Mouse (Mus musculus) CD4-positive helper T cell, adult 2 months (primary cell): ENCODE data around the gene Slc25a54.

Experiments
- DNase-seq: peaks from one replicate; pipeline ENCODE4 v3.0.0-alpha.2; 2012; ENCODE audit warnings: low read depth, missing footprints, low spot score

The Slc25a54 gene

DNA sequence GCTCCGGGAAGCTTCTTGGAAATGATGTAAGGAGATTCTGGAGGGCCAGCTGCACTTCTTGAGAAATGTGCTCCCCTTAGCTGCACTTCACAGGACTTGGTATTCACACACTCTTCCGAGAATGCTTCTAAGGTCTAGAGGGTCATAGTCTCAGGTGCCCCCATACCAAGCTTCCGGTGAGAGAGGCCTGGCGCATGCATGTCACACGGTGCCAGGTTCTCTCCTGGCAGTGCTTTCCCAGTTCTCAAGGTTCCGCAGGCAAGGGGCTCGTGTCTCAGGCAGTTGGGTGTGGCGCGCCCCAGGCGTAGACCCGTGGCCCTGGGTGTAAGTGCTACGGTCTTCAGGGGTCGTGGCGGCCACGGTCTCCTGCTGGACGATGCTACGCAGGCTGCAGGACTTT is at the start of gene Slc25a54:
TSS of gene Slc25a54 (plus strand) at position 301 of the 400 bp plus-strand sequence.
- DNase-seq: no peak

DNA sequence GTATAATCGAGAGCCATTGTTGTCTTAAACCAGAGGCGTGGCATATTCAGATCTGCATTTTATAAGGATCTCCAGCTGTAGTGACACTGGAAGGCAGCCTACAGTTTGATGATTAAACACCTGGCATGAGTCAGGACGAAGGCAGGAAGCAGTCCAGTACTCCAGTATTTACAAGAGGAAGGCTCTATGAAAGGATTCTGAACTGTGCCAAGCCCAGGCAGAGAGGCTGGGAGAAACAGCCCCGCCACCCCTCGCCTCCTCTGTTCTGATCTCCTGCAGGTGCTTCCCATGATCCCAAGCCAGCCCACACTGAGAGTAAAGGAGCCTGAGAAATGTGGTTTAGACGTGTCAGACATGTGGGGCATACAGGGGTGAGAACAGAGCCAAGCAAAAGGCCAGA is 49.5 kb upstream of the Slc25a54 start:
- DNase-seq: no peak

DNA sequence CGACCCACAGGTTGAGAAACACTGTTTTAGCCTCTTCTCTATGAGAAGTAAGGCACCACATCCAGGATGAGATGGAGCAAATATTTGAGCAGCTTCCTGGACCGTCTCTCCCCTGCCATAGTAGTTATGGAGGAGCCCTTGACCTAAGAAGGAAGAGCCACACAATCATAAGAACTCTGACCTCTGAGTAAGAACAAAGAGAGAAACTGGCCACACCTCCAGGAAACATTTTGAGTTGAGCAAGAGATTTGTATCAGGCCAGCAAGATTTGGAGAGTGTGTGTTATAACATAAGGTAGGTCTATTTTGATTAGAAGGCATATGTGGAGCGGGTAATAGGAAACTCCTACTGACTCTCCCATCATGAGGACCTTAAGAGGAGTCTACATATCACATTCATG is 48.6 kb upstream of the Slc25a54 start:
- DNase-seq: no peak

DNA sequence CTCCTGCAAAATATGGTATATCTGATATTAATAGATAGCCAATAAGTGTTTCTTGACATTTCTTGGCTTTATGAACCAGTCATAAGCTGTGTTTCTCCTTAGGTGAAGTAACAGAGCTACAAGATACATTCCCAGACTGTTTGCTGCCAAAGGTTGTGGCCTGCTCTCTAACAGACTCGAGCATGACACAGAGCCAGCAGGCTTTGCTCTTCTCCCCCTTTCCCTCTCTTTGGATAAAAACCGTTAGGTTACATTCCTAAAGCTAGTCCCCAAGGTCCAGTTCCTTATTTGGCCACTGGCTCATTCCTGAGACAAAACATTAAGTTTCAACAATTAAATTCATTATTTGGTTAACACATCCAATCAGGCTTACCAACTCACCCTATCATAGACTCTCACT is 48.0 kb upstream of the Slc25a54 start:
- DNase-seq: no peak

DNA sequence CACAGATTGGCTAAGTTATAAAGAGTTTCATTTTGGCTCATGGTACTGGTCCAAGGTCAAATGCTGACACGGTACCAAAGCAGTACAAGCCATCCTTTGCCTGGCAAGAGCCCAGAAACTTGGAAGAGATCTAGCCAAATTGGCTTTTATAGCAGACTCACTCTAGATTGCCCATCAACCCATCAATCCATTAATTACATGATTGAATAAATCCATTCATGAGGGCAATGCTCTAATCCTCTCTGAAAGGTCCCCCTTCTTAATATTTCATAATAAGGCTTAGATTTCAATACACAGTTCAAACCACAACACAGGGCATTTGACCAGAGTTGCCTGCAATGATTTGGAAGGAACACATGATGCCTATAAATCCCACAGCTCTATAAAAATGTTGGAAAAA is 45.9 kb upstream of the Slc25a54 start:
- no peak for DNase-seq

DNA sequence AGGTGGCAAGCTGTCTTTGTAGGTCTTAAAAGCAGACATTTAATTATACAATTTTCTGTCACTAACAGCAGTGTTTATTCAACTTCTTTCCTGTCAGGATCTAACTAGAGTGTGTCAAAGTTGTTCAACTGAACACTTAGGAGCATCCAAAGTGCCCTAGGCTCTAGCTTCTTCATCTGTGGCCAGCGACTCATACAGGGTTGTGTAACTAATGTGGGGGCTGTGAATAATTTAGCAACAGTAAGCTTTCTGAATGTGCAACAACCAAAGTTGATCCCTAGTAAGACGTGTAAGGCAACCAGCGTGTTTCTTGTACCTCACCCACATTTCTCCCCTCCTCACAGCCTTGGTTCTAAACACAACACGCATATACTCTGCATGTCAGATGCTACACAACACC is 39.4 kb upstream of the Slc25a54 start:
- no peak for DNase-seq

DNA sequence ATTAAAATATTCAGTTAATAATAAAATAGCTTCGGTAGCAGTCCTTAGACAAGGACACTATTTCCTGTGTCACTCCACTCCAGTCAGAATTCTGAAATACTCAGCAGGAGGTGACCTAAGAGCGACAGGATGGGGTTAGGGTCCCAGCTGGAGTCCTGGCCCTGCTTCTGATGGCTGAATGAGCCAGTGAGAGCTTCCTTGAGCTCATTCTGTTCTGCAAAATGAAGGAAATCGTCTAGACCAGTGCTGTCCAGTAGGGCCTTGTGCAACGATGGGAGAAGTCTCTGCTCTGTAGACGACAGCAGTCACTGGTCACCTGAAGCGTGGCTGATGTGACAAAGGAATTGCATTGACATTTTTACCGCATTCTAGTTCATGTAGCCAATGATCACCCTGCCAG is 36.9 kb upstream of the Slc25a54 start:
- DNase-seq: no peak

DNA sequence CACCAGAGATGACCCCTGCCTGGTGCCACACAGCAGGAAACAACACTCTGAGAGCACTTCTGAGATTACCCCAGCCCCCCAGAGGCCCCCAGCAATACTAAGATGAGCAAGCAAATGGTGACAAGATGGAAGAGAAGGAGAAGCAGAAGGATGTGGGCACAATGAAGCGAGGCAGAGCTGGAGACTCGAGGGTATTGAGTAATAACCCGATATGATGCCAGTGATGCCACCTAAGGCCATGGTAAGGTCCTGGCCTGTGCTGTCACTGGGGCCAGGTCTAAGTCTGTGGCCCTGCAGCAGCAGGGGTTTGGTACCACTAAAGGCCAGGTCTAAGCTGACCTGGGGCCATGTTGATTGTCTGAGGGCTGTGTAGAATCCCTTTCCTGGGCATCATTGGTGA is 33.8 kb upstream of the Slc25a54 start:
- no peak for DNase-seq

DNA sequence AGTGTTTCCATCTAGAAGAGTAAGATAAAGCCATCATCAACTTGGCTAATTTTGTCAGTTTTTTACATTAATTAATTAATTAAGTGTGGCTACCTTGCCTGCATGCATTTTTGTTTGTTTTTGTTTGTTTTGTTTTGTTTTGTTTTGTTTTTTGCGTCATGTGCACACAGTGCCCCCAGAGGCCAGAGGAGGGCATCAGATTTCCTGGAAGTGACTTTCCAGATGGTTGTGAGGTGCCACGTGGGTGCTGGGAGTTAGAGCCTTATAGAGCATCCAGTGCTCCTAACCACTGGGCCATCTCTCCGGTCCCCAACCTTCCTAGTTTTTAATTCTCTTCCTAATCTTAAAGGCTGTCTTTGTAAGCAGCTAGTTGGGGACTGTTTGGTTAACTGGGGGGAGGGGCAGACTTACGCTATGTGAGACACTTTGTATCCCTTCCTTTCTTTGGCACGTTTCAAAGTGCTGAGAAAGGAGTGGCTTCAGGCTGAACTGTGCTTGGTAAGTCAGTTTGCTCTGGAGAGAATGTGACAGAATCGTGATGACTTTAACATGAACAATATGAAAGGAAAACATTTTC is 32.5 kb upstream of the Slc25a54 start:
- DNase-seq: no peak

DNA sequence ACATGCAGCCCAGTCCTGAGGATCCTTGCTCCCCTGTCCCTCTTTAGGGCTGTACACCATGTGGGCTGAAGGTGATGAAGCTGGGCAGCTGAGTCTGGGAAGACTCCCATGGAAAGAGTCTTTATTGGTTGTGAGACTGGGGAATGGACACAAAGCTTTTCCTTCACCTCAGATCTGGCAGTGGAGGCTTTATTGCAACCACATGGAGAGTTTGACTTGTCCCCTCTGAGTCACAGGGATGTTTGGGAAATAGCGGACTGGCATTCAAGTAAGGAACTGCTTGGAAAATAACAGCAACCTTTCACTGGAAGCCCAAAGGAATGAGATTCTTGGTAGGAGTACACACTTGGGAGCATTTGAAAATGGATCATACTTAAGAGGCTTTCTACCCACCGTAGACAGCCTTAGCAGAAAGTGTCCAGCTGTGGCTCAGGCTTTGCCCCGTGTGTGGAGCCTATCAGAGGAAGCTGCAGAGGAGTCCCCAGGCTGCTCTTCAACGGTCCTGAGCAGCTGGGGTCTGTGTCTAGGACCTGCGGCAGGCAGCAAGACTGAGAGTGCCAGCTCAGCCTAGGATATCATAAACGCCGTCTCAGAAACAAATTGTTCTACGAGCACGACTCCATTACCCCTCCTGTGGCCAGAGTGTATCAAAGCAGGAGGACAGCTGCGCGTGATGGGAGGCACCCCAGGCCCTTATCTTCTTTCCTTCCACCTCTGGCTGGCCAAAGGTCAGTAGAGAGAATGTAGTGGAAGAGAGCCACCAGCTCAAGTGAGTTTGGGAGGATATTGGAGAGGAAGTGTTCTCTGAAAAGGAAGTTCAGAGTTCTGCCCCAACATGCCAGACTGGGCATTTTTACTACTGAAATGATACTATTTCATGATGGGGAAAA is 29.0 kb upstream of the Slc25a54 start:
- DNase-seq: no peak

DNA sequence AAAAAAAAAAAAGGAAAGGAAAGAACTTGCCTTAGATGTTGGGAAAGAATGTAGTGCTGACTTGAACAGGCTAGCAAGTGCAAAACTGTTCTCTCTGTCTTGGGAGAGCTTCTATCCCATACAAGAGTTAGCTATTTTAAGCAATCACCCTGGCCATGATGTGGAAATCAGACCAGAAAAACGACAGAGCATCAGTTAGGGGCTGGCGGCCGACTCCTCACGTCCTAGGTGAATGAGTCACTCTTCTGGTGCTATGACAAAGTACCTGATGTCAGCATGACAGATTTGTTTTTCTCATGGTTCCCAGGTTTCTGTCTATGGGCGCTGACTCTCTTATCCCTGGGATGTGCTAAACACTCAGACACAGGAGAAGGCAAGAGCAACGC is 28.3 kb upstream of the Slc25a54 start:
- no peak for DNase-seq

DNA sequence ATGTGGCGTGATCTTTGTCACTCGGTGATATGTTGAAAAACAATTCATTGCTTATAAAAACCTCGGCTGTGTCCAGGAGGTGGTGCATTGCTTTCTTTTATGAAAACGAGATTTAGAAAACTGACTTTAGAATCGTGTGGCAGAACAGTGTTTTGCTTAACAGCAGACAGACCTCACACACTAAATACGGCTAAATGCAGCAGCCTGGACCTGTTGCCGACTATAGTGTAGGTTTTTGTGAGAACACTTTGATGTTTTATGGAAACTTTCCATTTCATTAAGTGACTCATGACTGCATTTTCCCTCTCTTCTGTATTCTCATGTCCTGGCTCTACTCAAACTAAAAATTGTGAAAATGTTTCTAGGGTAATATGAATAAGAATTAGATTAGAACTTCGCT is 20.4 kb upstream of the Slc25a54 start:
- DNase-seq: no peak

DNA sequence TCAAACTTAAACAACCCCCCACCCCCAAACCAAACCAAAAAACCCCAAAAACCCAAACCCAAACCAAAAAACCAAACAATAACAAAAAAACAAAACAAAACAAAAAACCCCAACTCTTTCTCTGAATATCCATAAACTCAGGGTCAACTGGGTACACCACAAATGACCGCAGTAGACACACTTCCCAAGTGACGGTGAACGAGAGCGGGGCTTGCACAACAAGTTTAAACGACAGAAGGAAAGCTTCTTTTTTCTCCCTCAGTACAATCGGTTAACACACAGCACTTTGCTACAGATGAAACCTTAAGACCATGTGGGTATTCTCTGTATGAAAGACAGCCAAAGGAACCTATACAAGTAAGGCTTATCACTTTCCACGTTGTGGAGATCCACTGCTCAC is 17.9 kb upstream of the Slc25a54 start:
- DNase-seq: no peak

DNA sequence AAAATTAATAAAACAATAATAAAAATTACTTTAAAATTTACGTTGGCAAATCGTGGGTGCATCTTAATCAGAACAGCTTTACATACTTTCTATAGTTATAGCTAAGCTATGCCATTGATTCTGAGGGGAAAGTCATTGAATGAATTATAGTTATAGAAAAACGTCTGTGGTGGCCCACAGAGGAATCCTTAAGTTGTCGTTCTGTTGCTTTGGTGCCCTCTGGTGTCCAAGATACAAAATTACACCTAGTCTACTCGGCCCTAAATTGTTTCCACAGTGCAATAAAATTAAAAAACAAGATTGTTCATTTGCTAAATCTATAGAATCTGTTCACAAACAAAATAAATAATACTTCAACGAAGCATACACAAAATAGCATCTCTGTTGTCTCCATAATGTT is 17.3 kb upstream of the Slc25a54 start:
- DNase-seq: peak; percentile 67

DNA sequence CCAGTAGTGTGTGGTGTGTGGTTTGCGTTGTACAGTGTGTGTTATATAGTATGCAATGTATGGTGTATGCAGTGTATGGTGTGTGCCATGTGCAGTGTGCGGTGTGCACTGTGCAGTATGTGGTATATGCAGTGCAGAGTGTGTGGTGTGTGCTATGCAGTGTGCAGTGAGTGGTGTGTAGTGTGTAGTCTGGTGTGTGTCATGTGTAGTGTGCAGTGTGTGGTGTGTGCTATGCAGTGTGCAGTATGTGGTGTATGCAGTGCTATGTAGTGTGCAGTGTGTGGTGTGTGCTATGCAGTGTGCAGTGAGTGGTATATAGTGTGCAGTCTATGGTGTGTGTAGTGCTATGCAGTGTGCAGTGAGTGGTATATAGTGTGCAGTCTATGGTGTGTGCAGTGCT is 4.1 kb downstream of the Slc25a54 start:
- no peak for DNase-seq

DNA sequence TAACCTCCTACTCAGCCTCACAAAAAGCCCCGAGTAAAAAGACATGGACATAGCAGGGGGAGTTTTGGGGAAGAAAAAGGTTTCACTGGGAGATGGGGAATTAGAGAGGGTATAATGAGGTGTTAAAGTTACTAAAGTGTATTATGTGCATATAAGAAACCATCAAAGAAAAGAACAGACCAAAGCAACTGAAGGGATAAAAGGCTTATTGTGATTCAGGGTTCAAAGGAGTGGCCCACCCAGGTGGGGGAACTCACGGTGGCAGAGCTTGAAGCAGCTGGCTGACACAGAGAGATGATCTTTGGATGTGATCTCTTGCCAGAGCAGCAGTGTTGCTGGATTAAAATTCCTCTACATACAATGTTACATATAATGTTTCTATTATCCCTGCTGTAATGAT is 8.2 kb downstream of the Slc25a54 start:
- DNase-seq: no peak

DNA sequence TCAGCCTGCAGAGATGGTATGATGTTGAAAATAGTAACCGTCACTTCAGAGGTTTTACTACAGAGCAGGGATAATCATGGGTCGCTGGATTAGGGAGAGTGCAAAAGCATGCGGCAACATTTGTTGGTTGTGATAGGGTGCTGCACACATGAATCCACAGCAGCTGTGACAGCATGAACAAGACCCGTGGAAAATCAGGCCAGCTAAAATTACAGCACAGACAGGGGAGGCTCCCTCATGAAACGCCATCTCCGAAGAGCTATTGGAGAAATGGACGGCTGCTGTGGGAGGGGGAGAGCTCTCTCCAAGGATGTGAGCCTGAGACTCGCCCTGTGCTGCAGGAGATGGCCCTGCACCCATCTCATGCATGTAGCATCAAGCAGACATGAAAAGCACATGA is 24.4 kb downstream of the Slc25a54 start:
- no peak for DNase-seq

DNA sequence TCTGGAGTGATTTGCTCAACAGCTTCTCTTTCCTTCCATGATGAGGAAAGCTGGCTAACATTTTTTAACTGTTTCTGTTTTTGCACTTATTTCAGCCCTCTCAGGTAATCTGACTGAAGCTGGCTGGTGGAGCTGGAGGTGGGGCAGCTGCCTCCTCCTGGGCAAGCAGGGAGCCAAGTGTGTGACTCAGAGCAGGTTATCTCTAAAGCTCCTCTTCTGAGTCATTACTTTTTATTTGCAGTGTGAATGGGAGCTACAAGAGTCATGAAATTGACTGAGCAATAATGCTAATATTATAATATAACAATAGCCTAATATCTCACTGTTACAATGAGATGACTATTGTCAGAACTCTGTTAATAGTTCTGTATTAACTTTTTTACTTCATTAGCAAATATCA is 36.9 kb downstream of the Slc25a54 start:
- DNase-seq: no peak

DNA sequence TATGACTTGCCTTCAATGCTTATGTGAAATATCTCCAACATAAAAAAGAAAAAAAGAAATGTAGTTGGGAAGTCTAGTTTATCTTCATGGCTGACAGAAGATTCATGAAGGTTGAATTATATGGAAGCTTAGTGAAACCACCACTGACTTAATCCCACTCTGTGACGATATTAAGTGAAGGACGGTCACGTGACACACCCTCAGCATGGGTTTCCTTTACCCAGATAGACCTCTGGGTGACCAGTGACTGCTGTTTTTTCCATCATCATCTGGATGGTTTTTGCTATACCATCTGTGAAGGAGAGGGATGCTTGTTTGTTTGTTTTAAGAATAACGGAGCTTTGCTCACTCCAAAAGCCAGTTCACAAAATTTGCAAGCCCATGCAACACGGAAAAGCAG is 39.3 kb downstream of the Slc25a54 start:
- DNase-seq: no peak

DNA sequence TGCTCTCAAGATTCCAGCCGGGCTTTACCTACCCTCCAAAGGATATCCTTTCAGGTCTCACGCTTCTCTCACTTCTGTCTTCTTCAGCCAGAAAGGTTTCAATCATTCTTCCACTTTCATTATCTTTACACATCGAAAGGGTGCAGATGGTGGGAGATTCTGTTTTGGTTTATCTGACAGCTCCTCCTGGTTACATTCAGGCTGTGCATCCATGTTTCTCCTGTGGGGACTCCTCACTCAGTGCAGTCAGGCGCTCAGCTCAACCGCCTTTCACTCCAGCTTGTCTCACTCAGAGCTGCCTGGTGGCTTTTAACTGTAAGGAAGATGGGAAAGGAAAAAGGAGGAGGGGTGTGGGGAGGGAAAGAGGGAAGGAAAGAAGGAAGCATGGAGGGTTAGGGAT is 39.7 kb downstream of the Slc25a54 start:
- DNase-seq: no peak

DNA sequence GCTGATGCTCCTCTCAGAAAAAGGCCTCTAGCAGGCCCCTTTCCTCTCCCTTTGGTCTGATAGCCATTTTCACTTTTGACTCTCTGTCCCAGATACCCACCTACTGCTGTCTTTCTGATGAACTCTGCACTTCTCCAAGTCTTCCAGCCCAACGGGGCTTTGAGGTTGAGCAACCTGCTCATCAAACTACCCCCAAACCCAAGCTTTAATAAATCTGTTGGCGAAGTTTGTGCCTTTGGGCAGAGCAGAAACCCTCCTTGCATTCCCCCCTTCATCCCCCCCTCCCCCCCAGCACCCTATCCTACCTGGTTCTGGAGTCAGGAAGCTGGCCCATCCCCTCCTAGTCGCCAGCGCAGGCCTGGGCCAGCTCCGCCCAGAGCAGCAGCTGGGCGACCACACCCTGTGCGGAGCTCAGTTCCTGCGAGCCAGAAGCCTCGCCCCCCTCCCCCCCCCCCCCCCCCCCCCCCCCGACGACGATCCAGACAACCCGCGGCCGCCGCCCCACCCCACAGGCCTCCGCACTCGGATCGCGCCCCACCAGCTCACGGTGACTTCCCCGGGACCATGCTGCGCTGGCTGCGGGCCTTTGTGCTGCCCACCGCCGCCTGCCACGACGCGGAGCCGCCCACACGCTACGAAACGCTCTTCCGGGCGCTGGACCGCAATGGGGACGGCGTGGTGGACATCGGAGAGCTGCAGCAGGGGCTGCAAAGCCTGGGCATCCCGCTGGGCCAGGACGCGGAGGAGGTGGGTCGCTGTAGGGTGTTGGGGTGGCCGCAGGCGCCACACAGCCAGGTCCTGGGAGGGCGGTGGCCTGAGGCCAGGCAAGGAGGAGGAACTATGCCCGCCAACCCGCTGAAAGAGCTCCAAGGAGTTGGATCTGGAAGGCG is 42.6 kb downstream of the Slc25a54 start, which contains the start of gene Slc25a24:
TSS of gene Slc25a24 (plus strand) at position 509 of the 890 bp plus-strand sequence.
- peak; percentile 67 for DNase-seq

DNA sequence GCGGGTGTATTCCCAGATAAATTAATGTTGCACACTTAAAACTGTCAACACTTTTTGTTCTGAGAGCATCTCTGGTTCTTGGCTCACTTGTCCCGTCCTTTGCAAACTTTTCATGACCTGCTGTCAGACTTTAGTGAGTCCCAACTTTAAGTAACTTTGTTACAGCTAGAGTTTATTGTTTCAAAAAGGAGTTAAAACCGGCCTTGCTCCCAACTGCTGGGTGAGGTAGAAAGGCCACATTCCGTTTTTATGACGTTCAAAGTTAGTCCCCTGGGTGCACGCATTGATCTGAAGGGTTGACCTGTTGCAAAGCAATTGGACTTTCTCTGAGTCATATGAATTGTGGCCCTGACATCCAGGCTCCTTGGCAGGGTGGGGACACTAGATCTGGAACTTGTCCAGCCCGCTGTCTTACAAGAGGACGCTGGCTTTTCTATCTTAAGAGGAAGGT is 43.3 kb downstream of the Slc25a54 start:
- DNase-seq: peak; percentile 9
